Mouse (Mus musculus) kidney, adult 2 months (tissue): ENCODE measurements around the gene Ciz1.

ENCODE experiments used
- CTCF ChIP-seq: fragments of 200-500 bp; conservative IDR thresholded peaks from 2 replicates; pipeline ENCODE4 v1.5.1; 2011; ENCODE audit warnings: low read depth, mild to moderate bottlenecking, control low read depth, low read length, moderate library complexity, mixed read lengths; ENCODE audit not compliant: insufficient read depth, insufficient read length
- POLR2A ChIP-seq: fragments of 200-500 bp; IDR thresholded peaks from one replicate; pipeline ENCODE4 v1.6.1; 2011; ENCODE audit warnings: low read depth, low read length, control low read depth

DNA sequence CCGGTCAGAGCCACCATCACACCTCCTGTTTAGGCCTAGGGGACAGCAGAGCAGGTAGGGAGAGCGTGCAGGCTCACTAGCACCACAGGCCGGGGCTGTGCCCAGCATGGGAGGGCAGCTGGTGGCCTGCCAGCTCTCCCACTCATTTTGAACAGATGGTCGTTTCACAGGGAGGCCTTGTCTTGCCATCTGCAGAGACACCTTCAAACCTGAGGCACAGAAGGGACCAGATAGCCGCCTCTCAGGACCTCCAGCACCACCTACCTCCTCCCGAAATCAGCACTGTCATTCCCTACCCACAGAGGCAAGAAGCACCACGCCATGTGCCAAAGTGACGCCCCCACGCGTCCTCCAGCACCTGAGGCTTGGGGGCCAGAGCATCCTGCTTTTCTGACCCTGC lies 8.1 kb upstream of the Ciz1 start:
- TF ChIP-seq CTCF = no peak
- no peak for TF ChIP-seq POLR2A
